Mouse (Mus musculus): ENCODE data around the gene Cpm. TPM values are rescaled to one million over a fixed set of nuclear protein-coding genes. Genes with fewer than 3 reads are reported as not detected.

Cpm gene
- polyA plus RNA-seq, 1 experiment from 2014 or later, result 5.2 TPM

- H3K4me3 ChIP-seq (replicated peaks), result no peak overlapping the region
- no peaks in the 10 kb centered on the region for H3K9me3 ChIP-seq
- no peak overlapping the region for H3K27ac ChIP-seq
- no peak overlapping the region for H3K9ac ChIP-seq
- no peak overlapping the region for H3K4me2 ChIP-seq
- no peaks in the 10 kb centered on the region for H3K4me1 ChIP-seq
- no peak for ATAC-seq (ENCODE audit: low FRiP score)
- H3K36me3 ChIP-seq (replicated peaks), result peaks cover 35% of the 10 kb centered on the region
- no peaks in the 10 kb centered on the region for H3K27me3 ChIP-seq
- 82% methylated on average over 3 of the region's 3 CpGs for WGBS
Observed at GRCm38 (mm10) chr10:117687018-117687417, 57.7 kb downstream of the Cpm start.

- H3K27me3 ChIP-seq, result no peaks in the 10 kb centered on the region
- no peak overlapping the region for H3K27ac ChIP-seq
- H3K4me2 ChIP-seq, result no peak overlapping the region
- WGBS, result 90% methylated on average over 7 of the region's 7 CpGs
- no peaks in the 10 kb centered on the region for H3K4me1 ChIP-seq
- ATAC-seq (ENCODE audit: low FRiP score), result no peak
- H3K9me3 ChIP-seq, result no peaks in the 10 kb centered on the region
- H3K9ac ChIP-seq, result no peak overlapping the region
- H3K36me3 ChIP-seq (replicated peaks), result peaks cover 41% of the 10 kb centered on the region
- no peak overlapping the region for H3K4me3 ChIP-seq (replicated peaks)
Observed at GRCm38 (mm10) chr10:117687577-117687976, 58.3 kb downstream of the Cpm start.

- H3K27me3 ChIP-seq, result no peaks in the 10 kb centered on the region
- no peak overlapping the region for H3K4me3 ChIP-seq (replicated peaks)
- ATAC-seq (ENCODE audit: low FRiP score), result 0 out of 2 replicates have a peak, but pooled peaks have one; percentile 23
- H3K4me1 ChIP-seq, result no peaks in the 10 kb centered on the region
- peaks cover 48% of the 10 kb centered on the region for H3K36me3 ChIP-seq (replicated peaks)
- no peak overlapping the region for H3K4me2 ChIP-seq
- H3K9ac ChIP-seq, result no peak overlapping the region
- 86% methylated on average over 13 of the region's 13 CpGs for WGBS
- H3K27ac ChIP-seq, result no peak overlapping the region
- H3K9me3 ChIP-seq, result no peaks in the 10 kb centered on the region
Observed at GRCm38 (mm10) chr10:117688204-117689151, 59.2 kb downstream of the Cpm start.

- Histone ChIP-seq H3K36me3 (replicated peaks) (peaks cover 56% of the 10 kb centered on the region), H3K4me3 (replicated peaks) (no peak overlapping the region), H3K27me3 (no peaks in the 10 kb centered on the region), H3K4me2 (no peak overlapping the region), H3K9me3 (no peaks in the 10 kb centered on the region), H3K27ac (no peak overlapping the region), H3K4me1 (no peaks in the 10 kb centered on the region), H3K9ac (no peak overlapping the region)
- 96% methylated on average over 11 of the region's 11 CpGs for WGBS
- ATAC-seq (ENCODE audit: low FRiP score), result no peak
Observed at GRCm38 (mm10) chr10:117689297-117690100, 60.2 kb downstream of the Cpm start.

GRCm38 (mm10) chr10:117690101-117690352, 60.7 kb downstream of the Cpm start:
- Histone ChIP-seq H3K9me3 (no peaks in the 10 kb centered on the region), H3K9ac (no peak overlapping the region), H3K4me3 (replicated peaks) (no peak overlapping the region), H3K4me1 (no peaks in the 10 kb centered on the region), H3K4me2 (no peak overlapping the region), H3K36me3 (replicated peaks) (peaks cover 61% of the 10 kb centered on the region), H3K27me3 (no peaks in the 10 kb centered on the region), H3K27ac (no peak overlapping the region)
- no peak for ATAC-seq (ENCODE audit: low FRiP score)
- 93% methylated on average over 2 of the region's 2 CpGs for WGBS

GRCm38 (mm10) chr10:117690770-117691296, 61.5 kb downstream of the Cpm start:
- WGBS, result 97% methylated on average over 3 of the region's 3 CpGs
- no peaks in the 10 kb centered on the region for H3K4me1 ChIP-seq
- no peak overlapping the region for H3K9ac ChIP-seq
- no peaks in the 10 kb centered on the region for H3K27me3 ChIP-seq
- no peak overlapping the region for H3K4me3 ChIP-seq (replicated peaks)
- ATAC-seq (ENCODE audit: low FRiP score), result no peak
- H3K9me3 ChIP-seq, result no peaks in the 10 kb centered on the region
- H3K36me3 ChIP-seq (replicated peaks), result peaks cover 69% of the 10 kb centered on the region
- no peak overlapping the region for H3K27ac ChIP-seq
- no peak overlapping the region for H3K4me2 ChIP-seq

- 94% methylated on average over 10 of the region's 10 CpGs for WGBS
- no peak overlapping the region for H3K4me2 ChIP-seq
- H3K36me3 ChIP-seq (replicated peaks), result peaks cover 76% of the 10 kb centered on the region
- ATAC-seq (ENCODE audit: low FRiP score), result no peak
- no peaks in the 10 kb centered on the region for H3K4me1 ChIP-seq
- no peak overlapping the region for H3K27ac ChIP-seq
- no peak overlapping the region for H3K4me3 ChIP-seq (replicated peaks)
- no peaks in the 10 kb centered on the region for H3K27me3 ChIP-seq
- H3K9me3 ChIP-seq, result no peaks in the 10 kb centered on the region
- no peak overlapping the region for H3K9ac ChIP-seq
Observed at GRCm38 (mm10) chr10:117691389-117691968, 62.2 kb downstream of the Cpm start.

GRCm38 (mm10) chr10:117692173-117692572, 62.9 kb downstream of the Cpm start:
- no peak for ATAC-seq (ENCODE audit: low FRiP score)
- H3K4me2 ChIP-seq, result no peak overlapping the region
- H3K27ac ChIP-seq, result no peak overlapping the region
- H3K9ac ChIP-seq, result no peak overlapping the region
- H3K4me3 ChIP-seq (replicated peaks), result no peak overlapping the region
- H3K36me3 ChIP-seq (replicated peaks), result peaks cover 83% of the 10 kb centered on the region
- no peaks in the 10 kb centered on the region for H3K4me1 ChIP-seq
- H3K9me3 ChIP-seq, result no peaks in the 10 kb centered on the region
- no peaks in the 10 kb centered on the region for H3K27me3 ChIP-seq

GRCm38 (mm10) chr10:117692953-117693352, 63.7 kb downstream of the Cpm start:
- no peaks in the 10 kb centered on the region for H3K4me1 ChIP-seq
- H3K36me3 ChIP-seq (replicated peaks), result peaks cover 91% of the 10 kb centered on the region
- no peak for ATAC-seq (ENCODE audit: low FRiP score)
- no peak overlapping the region for H3K4me2 ChIP-seq
- H3K27ac ChIP-seq, result no peak overlapping the region
- no peaks in the 10 kb centered on the region for H3K27me3 ChIP-seq
- H3K9me3 ChIP-seq, result no peaks in the 10 kb centered on the region
- H3K4me3 ChIP-seq (replicated peaks), result no peak overlapping the region
- no peak overlapping the region for H3K9ac ChIP-seq
- 95% methylated on average over 5 of the region's 5 CpGs for WGBS

- H3K4me2 ChIP-seq, result no peak overlapping the region
- no peaks in the 10 kb centered on the region for H3K4me1 ChIP-seq
- H3K9me3 ChIP-seq, result no peaks in the 10 kb centered on the region
- no peak overlapping the region for H3K4me3 ChIP-seq (replicated peaks)
- H3K27me3 ChIP-seq, result no peaks in the 10 kb centered on the region
- ATAC-seq (ENCODE audit: low FRiP score), result no peak
- no peak overlapping the region for H3K27ac ChIP-seq
- no peak overlapping the region for H3K9ac ChIP-seq
- WGBS, result 98% methylated on average over 6 of the region's 6 CpGs
- peaks cover 92% of the 10 kb centered on the region for H3K36me3 ChIP-seq (replicated peaks)
Observed at GRCm38 (mm10) chr10:117694255-117694953, 65.1 kb downstream of the Cpm start.

- no peak overlapping the region for H3K9ac ChIP-seq
- ATAC-seq (ENCODE audit: low FRiP score), result no peak
- no peaks in the 10 kb centered on the region for H3K4me1 ChIP-seq
- WGBS, result 94% methylated on average over 4 of the region's 4 CpGs
- H3K27ac ChIP-seq, result no peak overlapping the region
- no peak overlapping the region for H3K4me2 ChIP-seq
- H3K27me3 ChIP-seq, result no peaks in the 10 kb centered on the region
- no peak overlapping the region for H3K4me3 ChIP-seq (replicated peaks)
- H3K36me3 ChIP-seq (replicated peaks), result peaks cover 94% of the 10 kb centered on the region
- no peaks in the 10 kb centered on the region for H3K9me3 ChIP-seq
Observed at GRCm38 (mm10) chr10:117695027-117695426, 65.7 kb downstream of the Cpm start.

- no peak overlapping the region for H3K4me2 ChIP-seq
- H3K9ac ChIP-seq, result no peak overlapping the region
- H3K27ac ChIP-seq, result no peak overlapping the region
- ATAC-seq (ENCODE audit: low FRiP score), result no peak
- no peaks in the 10 kb centered on the region for H3K27me3 ChIP-seq
- WGBS, result 95% methylated on average over 4 of the region's 4 CpGs
- H3K36me3 ChIP-seq (replicated peaks), result peaks cover 94% of the 10 kb centered on the region
- H3K9me3 ChIP-seq, result no peaks in the 10 kb centered on the region
- H3K4me3 ChIP-seq (replicated peaks), result no peak overlapping the region
- H3K4me1 ChIP-seq, result no peaks in the 10 kb centered on the region
Observed at GRCm38 (mm10) chr10:117695605-117696004, 66.3 kb downstream of the Cpm start.

All from forebrain, embryonic 12.5 days (tissue).